Mouse (Mus musculus) midbrain, embryonic 11.5 days (tissue): ENCODE data around the gene Tm9sf2. TPM values are rescaled to one million over a fixed set of nuclear protein-coding genes. Genes with fewer than 3 reads are reported as not detected.
"Not testable (repeated sequence)": the region's sequence is repeated elsewhere in the genome, so short reads cannot be mapped to it uniquely, and the experiment has no call there.

Experiments used
- ATAC-seq: fragments of 200-750 bp; cut with Nextera tagmentation; 2 replicates; pipeline ENCODE4 v1.8.0; 2017; ENCODE audit warnings: moderate TSS enrichment, moderate library complexity; ENCODE audit not compliant: low FRiP score
- DNase-seq: peaks from one replicate; pipeline ENCODE4 v3.0.0; 2015; ENCODE audit warnings: low spot score; ENCODE audit errors: missing footprints
- H3K27ac ChIP-seq: fragments of 300-500 bp; sonication (generic); 2 replicates; pipeline ENCODE4 v1.5.1; 2014; ENCODE audit warnings: low read depth, low read length
- H3K27me3 ChIP-seq: fragments of 300-500 bp; sonication (generic); 2 replicates; pipeline ENCODE4 v1.6.1; 2014; ENCODE audit warnings: mild to moderate bottlenecking, low read length, moderate library complexity, mixed read lengths; ENCODE audit not compliant: control insufficient read depth, insufficient read depth
- H3K36me3 ChIP-seq: fragments of 300-500 bp; sonication (generic); 2 replicates; pipeline ENCODE4 v1.6.1; 2014; ENCODE audit warnings: mild to moderate bottlenecking, low read length, moderate library complexity, mixed read lengths; ENCODE audit not compliant: control insufficient read depth, insufficient read depth
- H3K4me1 ChIP-seq: fragments of 300-500 bp; sonication (generic); 2 replicates; pipeline ENCODE4 v1.6.1; 2014; ENCODE audit warnings: low read length; ENCODE audit not compliant: control insufficient read depth, insufficient read depth
- H3K4me2 ChIP-seq: fragments of 300-500 bp; sonication (generic); 2 replicates; pipeline ENCODE4 v1.6.1; 2014; ENCODE audit warnings: mild to moderate bottlenecking, moderate library complexity
- H3K4me3 ChIP-seq: fragments of 300-500 bp; sonication (generic); 2 replicates; pipeline ENCODE4 v1.5.1; 2014; ENCODE audit warnings: low read depth, low read length
- H3K9ac ChIP-seq: fragments of 300-500 bp; sonication (generic); 2 replicates; pipeline ENCODE4 v1.6.1; 2014; ENCODE audit warnings: low read length
- H3K9me3 ChIP-seq: fragments of 300-500 bp; sonication (generic); 2 replicates; pipeline ENCODE4 v1.6.1; 2016; ENCODE audit warnings: low read length; ENCODE audit not compliant: control insufficient read depth
- WGBS: fragments of 180-500 bp; shearing (Covaris S2); extraction: QIAGEN DNeasy Blood & Tissue Kit; methylation state at CpG from one replicate; pipeline ENCODE4 v1.1.7; 2014; 5-methylcytosine and 5-hydroxymethylcytosine counted together
- polyA plus RNA-seq: library from polyadenylated mRNA; unstranded; fragments of >200 nt; fragmentation: Nextera tagmentation; extraction: Ambion mirVana; gene quantifications from 2 replicates; pipeline ENCODE4 v1.2.1, GENCODE M21; 2014

Tm9sf2 gene
- 135 and 153 TPM in 2 replicates for polyA plus RNA-seq

- Histone ChIP-seq H3K9ac (peak within 1 kb of the TSS; percentile 98), H3K9me3 (no peaks in the 10 kb centered on the region), H3K4me1 (peaks cover 19% of the 10 kb centered on the region), H3K4me2 (peak within 1 kb of the TSS; percentile 73), H3K36me3 (no peaks in the 10 kb centered on the region), H3K27ac (peak within 1 kb of the TSS; percentile 84), H3K27me3 (no peaks in the 10 kb centered on the region), H3K4me3 (peak within 1 kb of the TSS; percentile 99)
- DNase-seq, result peak; percentile 98
- WGBS, result under 1% methylated on average over 74 of the region's 76 CpGs
- peak; percentile 94 for ATAC-seq
Observed at GRCm38 (mm10) chr14:122106822-122107468, at the start of gene Tm9sf2. TSS of gene Tm9sf2 (plus strand) at chr14:122107038.

GRCm38 (mm10) chr14:122057941-122058346 is 48.9 kb upstream of the Tm9sf2 start:
- H3K27me3 ChIP-seq, result no peaks in the 10 kb centered on the region
- H3K36me3 ChIP-seq, result no peaks in the 10 kb centered on the region
- H3K4me3 ChIP-seq, result no peak overlapping the region
- H3K9ac ChIP-seq, result no peak overlapping the region
- DNase-seq (no peak), ATAC-seq (no peak)
- H3K4me2 ChIP-seq, result no peak overlapping the region
- H3K27ac ChIP-seq, result no peak overlapping the region
- no peaks in the 10 kb centered on the region for H3K9me3 ChIP-seq
- H3K4me1 ChIP-seq, result no peaks in the 10 kb centered on the region
- 55% methylated on average over 2 of the region's 2 CpGs for WGBS

- Histone ChIP-seq H3K36me3 (no peaks in the 10 kb centered on the region), H3K27ac (no peak overlapping the region), H3K27me3 (no peaks in the 10 kb centered on the region), H3K4me1 (no peaks in the 10 kb centered on the region), H3K4me3 (no peak overlapping the region), H3K9me3 (no peaks in the 10 kb centered on the region), H3K9ac (no peak overlapping the region), H3K4me2 (no peak overlapping the region)
- DNase-seq, result peak; percentile 95
- 15% methylated on average over 3 of the region's 3 CpGs for WGBS
- ATAC-seq, result peak; percentile 31; the same call in 1 of the 2 replicates
Observed at GRCm38 (mm10) chr14:122060642-122061041, 46.2 kb upstream of the Tm9sf2 start.

GRCm38 (mm10) chr14:122061376-122061775 is 45.5 kb upstream of the Tm9sf2 start:
- no peak overlapping the region for H3K4me2 ChIP-seq

GRCm38 (mm10) chr14:122062411-122063090 is 44.3 kb upstream of the Tm9sf2 start:
- H3K27ac ChIP-seq, result no peak overlapping the region
- ATAC-seq (no peak), DNase-seq (no peak)
- no peak overlapping the region for H3K4me3 ChIP-seq
- H3K4me2 ChIP-seq, result no peak overlapping the region
- H3K27me3 ChIP-seq, result no peaks in the 10 kb centered on the region
- no peak overlapping the region for H3K9ac ChIP-seq
- WGBS, result 87% methylated on average over 10 of the region's 10 CpGs
- H3K36me3 ChIP-seq, result no peaks in the 10 kb centered on the region
- H3K9me3 ChIP-seq, result no peaks in the 10 kb centered on the region
- H3K4me1 ChIP-seq, result no peaks in the 10 kb centered on the region

More at GRCm38 (mm10) chr14:122061376-122061775, 45.5 kb upstream of the Tm9sf2 start:
- H3K9me3 ChIP-seq, result no peaks in the 10 kb centered on the region
- no peaks in the 10 kb centered on the region for H3K36me3 ChIP-seq
- H3K4me3 ChIP-seq, result no peak overlapping the region
- no peaks in the 10 kb centered on the region for H3K4me1 ChIP-seq
- no peak overlapping the region for H3K27ac ChIP-seq
- no peak overlapping the region for H3K9ac ChIP-seq
- ATAC-seq (no peak), DNase-seq (no peak)
- H3K27me3 ChIP-seq, result no peaks in the 10 kb centered on the region
- WGBS, result 88% methylated on average over 6 of the region's 6 CpGs

- no peaks in the 10 kb centered on the region for H3K4me1 ChIP-seq
Observed at GRCm38 (mm10) chr14:122063599-122063998, 43.2 kb upstream of the Tm9sf2 start.

GRCm38 (mm10) chr14:122064519-122064918 is 42.3 kb upstream of the Tm9sf2 start:
- no peaks in the 10 kb centered on the region for H3K36me3 ChIP-seq
- ATAC-seq, result no peak
- no peaks in the 10 kb centered on the region for H3K4me1 ChIP-seq
- H3K27me3 ChIP-seq, result no peaks in the 10 kb centered on the region
- 2% methylated on average over 2 of the region's 2 CpGs for WGBS
- no peaks in the 10 kb centered on the region for H3K9me3 ChIP-seq
- H3K4me2 ChIP-seq, result no peak overlapping the region
- DNase-seq, result peak; percentile 93
- H3K4me3 ChIP-seq, result no peak overlapping the region
- no peak overlapping the region for H3K27ac ChIP-seq
- H3K9ac ChIP-seq, result no peak overlapping the region

More at GRCm38 (mm10) chr14:122063599-122063998, 43.2 kb upstream of the Tm9sf2 start:
- Histone ChIP-seq H3K27ac (no peak overlapping the region), H3K9ac (no peak overlapping the region), H3K4me3 (no peak overlapping the region), H3K9me3 (no peaks in the 10 kb centered on the region), H3K36me3 (no peaks in the 10 kb centered on the region), H3K4me2 (no peak overlapping the region), H3K27me3 (no peaks in the 10 kb centered on the region)
- DNase-seq, result no peak
- 82% methylated on average over 5 of the region's 5 CpGs for WGBS
- no peak for ATAC-seq

GRCm38 (mm10) chr14:122066243-122066642 is 40.6 kb upstream of the Tm9sf2 start:
- no peak overlapping the region for H3K4me2 ChIP-seq
- H3K27me3 ChIP-seq, result no peaks in the 10 kb centered on the region
- no peak overlapping the region for H3K9ac ChIP-seq
- ATAC-seq (no peak), DNase-seq (no peak)
- no peak overlapping the region for H3K4me3 ChIP-seq
- H3K9me3 ChIP-seq, result no peaks in the 10 kb centered on the region
- H3K27ac ChIP-seq, result no peak overlapping the region
- no peaks in the 10 kb centered on the region for H3K36me3 ChIP-seq
- H3K4me1 ChIP-seq, result no peaks in the 10 kb centered on the region
- WGBS, result 83% methylated on average over 4 of the region's 4 CpGs

- H3K9me3 ChIP-seq, H3K4me1 ChIP-seq, DNase-seq, H3K4me2 ChIP-seq, H3K9ac ChIP-seq, H3K27ac ChIP-seq, ATAC-seq, H3K27me3 ChIP-seq, H3K4me3 ChIP-seq, H3K36me3 ChIP-seq: not testable (repeated sequence)
- 41% methylated on average over 3 of the region's 3 CpGs for WGBS
Observed at GRCm38 (mm10) chr14:122068036-122068435, 38.8 kb upstream of the Tm9sf2 start.
